Mouse (Mus musculus) Patski (cell line): ENCODE measurements at regions not wholly inside any gene's neighbourhood (a gene's known extent, or its start where the extent isn't known, plus 50 kb on each side); places are given as distances from the start of the nearest gene placed in this dataset.

Experiments
- ATAC-seq: fragments of 100-300 bp; one replicate; pipeline ENCODE4 v1.8.0; 2021
- CTCF ChIA-PET: fragments of 350-600 bp; sonication (Branson Sonifier 250); formaldehyde crosslinking; loops from one replicate; lab custom pipeline; 2022; ENCODE audit warnings: inconsistent platforms; lab: Charles Lee
- POLR2A ChIA-PET: fragments of 350-600 bp; sonication (Branson Sonifier 250); formaldehyde crosslinking; loops from one replicate; lab custom pipeline; 2022; ENCODE audit warnings: antibody characterized with exemption, inconsistent platforms; lab: Charles Lee
- DNase-seq: peaks from one replicate; pipeline ENCODE4 v3.0.0-alpha.2; 2011; ENCODE audit warnings: low read depth, low spot score
- H3K27me3 ChIP-seq: fragments of 371-371 bp; one replicate; pipeline ENCODE4 v1.5.1; 2021
- CTCF ChIP-seq: fragments of 100-300 bp; IDR thresholded peaks from one replicate; pipeline ENCODE4 v1.5.1; 2021
- in situ Hi-C: fragments of 300-500 bp; cut with MboI; formaldehyde crosslinking; loops from 3 replicates; pipeline ENCODE4 v1.11.1; 2018; ENCODE audit warnings: low pct_unique_long_range_greater_than_20kb, mixed read lengths

DNA sequence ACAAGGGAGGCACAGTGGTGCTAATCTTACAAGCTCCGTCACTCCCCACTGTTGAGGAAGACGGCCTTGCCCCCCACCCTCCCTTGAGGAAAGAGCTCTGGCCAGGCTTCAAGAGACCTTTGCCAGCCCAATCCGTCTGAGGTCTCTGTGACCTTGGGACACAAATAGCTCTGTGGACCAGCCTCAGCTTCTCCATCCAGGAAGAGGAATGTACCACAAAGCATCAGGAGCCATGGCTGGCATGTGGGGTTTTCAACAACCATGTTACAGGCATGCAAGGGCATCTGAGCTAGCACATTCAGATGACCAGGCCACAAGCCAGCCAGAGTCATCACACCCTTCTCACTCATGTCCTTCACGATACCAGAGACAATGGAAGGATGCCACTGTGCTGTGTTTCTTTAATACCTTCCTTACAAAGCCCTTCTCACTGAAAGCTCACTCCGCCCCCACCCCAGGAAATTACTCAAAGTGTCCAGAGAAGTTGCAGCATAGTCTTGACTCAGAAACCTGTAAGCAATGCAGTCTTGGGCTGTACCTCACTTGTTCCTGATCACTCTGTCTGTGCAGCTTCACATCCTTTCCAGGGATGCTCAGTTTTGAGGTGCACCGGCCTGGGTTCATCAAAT is 148.8 kb upstream of the Rreb1 start:
- in situ Hi-C loops = no loop called here
- H3K27me3 ChIP-seq = no peaks in the 10 kb centered on the region
- ATAC-seq = no peak
- ChIA-PET POLR2A (no interaction called here), CTCF (no interaction called here)
- TF ChIP-seq CTCF = no peak
- DNase-seq = no peak

DNA sequence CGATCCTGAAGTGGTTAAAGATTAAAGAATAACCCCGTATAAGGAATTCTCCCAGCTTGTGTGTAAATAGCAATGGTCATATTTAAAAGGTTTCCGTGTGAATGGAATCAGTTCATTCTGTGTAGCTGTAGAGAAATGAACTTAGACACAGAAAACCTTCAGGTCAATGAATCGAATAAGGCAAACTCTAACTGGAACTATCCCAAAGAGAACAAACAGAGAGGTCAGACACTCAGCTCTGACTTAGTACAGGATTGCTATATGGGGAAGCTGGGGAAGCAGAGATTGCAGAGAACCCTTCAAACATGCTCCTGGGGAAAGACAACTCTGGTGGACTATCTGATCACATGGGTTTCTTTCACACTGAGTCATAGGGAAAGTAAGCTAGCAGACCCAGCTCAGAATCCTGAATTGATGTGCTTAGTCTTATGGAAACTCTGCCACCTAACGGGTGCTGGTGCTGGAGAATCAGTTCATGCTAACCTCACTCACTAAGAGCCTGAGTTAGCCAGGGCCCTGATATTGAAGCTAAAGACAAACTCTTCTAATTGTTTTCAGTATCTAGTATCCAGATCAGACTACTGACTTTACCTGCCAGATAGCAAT is 145.3 kb upstream of the Rreb1 start:
- no peak for TF ChIP-seq CTCF
- no peak for ATAC-seq
- CTCF ChIA-PET = no interaction called here
- no peak for DNase-seq
- in situ Hi-C loops = no loop called here
- no peaks in the 10 kb centered on the region for H3K27me3 ChIP-seq
- POLR2A ChIA-PET = no interaction called here

DNA sequence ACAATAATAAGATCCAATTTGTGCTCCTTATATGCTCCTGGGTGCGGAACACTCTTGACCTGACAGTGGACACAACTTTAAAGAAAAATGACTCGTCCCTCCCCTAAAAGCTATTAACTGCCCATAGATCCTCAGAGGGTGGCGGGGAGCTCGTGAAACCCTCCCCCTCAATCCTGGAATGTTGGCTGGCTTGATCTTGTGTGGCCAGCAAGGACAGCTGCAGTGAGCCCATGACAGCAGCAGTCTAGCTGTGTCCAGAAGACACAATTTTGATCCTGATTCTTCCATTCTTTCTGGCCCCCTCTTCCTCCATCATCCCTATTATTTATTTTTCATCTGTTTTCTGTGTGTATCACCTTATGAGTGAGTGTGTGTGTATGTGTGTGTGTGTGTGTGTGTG is 141.8 kb upstream of the Rreb1 start:
- in situ Hi-C loops = no loop called here
- ATAC-seq (no peak), DNase-seq (no peak)
- H3K27me3 ChIP-seq = no peaks in the 10 kb centered on the region
- TF ChIP-seq CTCF = no peak
- ChIA-PET POLR2A (no interaction called here), CTCF (no interaction called here)

DNA sequence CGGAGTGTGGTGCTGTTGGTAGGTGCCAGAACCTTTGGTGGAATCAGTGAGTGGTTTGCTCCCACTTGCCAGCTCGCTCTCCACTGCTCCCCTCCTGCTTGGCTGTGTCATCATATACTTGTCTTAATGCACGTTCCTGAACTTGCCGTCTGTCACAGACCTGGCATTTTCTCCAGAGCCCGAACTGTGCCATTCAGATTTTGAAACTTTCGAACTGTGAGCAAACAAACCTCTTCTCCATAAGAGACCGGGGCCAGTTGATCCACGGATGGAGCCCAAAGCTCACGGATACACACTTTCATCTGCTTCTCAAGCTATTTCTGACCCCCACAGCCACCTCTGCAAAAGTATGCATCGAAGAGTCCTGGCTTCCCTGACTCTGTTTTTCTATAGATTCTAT is 141.0 kb upstream of the Rreb1 start:
- in situ Hi-C loops = no loop called here
- no peaks in the 10 kb centered on the region for H3K27me3 ChIP-seq
- CTCF ChIA-PET = no interaction called here
- ATAC-seq = no peak
- POLR2A ChIA-PET = no interaction called here
- no peak for TF ChIP-seq CTCF
- DNase-seq = no peak

DNA sequence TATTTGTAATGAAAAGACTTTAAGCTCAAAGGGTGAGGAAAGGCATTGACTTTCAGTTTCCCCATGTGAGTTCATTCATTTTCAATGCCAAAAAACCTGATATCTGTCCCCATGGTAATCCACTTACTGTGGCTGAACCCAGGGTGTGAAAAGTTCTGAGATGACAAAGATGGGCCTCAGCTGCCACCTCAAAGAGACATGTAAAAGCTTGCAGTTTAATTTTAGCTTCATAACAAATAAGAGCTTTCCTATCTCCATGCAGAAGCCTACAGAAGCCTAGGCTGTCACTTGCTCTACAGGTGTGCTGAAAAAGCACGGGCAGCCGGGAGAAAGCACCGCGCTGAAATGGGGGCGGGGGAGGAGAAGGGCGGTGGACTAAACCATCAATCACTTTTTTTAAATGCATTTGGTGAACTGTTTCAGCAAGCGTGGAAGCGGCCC is 140.1 kb upstream of the Rreb1 start:
- H3K27me3 ChIP-seq = no peaks in the 10 kb centered on the region
- in situ Hi-C loops = no loop called here
- DNase-seq (no peak), ATAC-seq (no peak)
- ChIA-PET POLR2A (no interaction called here), CTCF (no interaction called here)
- no peak for TF ChIP-seq CTCF

DNA sequence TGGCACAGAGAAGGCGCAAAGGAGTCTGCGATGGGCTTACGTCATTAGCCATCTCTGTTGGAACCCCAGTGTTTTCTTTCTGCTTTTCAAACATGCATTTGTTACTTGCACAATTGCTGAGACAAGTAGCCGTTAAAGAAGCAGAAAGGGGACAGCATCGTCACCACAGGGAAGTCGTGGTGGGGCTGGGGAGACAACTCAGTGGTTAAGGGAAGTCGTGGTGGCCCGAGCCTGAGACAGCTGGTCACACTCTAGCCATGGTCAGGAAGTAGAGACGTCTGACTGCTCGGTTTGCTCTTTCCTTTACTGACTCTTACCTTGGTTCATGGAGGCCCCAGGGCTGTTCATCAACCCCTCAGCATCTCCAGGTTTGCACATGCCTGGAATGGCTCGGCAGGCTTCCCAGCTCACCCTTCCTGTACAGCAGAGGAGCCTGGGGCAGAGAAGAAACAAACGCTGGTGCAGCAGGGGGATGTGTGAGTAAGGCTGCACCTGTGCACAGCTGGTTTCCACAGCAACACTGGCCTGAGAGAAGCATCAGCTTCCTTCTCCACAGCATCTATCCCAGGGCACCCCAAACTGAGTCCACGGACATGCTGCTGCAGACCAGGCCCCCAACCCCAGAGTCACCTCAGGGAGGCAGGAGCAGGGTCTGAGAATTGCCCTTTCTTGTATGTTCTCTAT is 135.6 kb upstream of the Rreb1 start:
- no peaks in the 10 kb centered on the region for H3K27me3 ChIP-seq
- ChIA-PET CTCF (no interaction called here), POLR2A (no interaction called here)
- ATAC-seq = no peak
- in situ Hi-C loops = no loop called here
- no peak for TF ChIP-seq CTCF
- DNase-seq = no peak

DNA sequence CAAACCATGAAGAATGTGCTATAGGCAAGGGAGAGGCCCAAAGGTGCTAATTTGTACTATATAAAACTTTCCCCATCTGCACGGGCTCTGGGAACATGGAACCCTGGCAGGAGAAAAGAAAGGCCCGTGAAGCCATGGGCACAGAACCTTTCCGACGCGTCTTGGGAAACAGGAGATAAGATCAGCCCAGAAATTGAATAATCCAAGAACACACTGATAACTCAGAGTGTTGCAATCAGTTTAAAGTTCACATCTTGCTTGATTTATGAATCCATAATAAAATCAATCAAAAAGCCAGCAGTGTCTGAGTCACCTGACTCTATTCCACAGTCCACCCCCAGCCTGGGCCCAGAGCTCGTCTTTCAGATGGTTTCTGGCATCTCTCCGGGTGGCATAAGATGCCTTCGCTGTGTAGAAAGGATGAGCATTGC is 133.4 kb upstream of the Rreb1 start:
- ChIA-PET POLR2A (no interaction called here), CTCF (no interaction called here)
- in situ Hi-C loops = no loop called here
- no peaks in the 10 kb centered on the region for H3K27me3 ChIP-seq
- no peak for TF ChIP-seq CTCF
- DNase-seq (no peak), ATAC-seq (no peak)

DNA sequence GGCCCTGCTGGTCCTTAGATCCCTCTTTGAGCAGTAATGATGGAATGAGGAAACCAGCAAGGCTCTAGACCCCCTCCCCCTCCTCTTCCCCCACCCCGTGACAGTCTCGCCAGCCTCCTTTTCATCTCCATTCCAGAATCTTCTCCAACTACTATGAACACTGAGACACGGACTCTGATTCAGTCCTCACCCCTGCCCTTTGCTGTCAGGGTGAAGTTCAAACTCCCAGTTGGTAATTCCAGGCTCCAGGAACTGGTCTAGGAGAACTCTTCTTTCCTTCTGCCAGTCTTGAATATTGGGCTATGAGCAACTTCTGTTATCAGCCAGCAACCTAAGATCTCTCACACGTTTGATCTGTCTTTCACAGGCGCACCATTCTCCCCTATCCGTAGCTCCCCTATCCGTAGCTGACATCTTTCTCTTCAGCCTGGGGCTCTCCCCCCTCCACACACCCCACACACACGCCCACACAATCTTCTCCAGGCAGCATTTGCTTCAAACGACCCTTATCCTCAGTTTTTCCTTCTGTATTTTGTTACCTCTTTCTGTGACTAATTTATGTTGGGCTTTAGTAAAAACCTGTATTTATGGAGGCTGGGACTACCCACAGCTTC is 128.6 kb upstream of the Rreb1 start:
- ChIA-PET CTCF (no interaction called here), POLR2A (no interaction called here)
- no peak for TF ChIP-seq CTCF
- H3K27me3 ChIP-seq = peaks cover 5% of the 10 kb centered on the region
- ATAC-seq (no peak), DNase-seq (no peak)
- in situ Hi-C loops = no loop called here

DNA sequence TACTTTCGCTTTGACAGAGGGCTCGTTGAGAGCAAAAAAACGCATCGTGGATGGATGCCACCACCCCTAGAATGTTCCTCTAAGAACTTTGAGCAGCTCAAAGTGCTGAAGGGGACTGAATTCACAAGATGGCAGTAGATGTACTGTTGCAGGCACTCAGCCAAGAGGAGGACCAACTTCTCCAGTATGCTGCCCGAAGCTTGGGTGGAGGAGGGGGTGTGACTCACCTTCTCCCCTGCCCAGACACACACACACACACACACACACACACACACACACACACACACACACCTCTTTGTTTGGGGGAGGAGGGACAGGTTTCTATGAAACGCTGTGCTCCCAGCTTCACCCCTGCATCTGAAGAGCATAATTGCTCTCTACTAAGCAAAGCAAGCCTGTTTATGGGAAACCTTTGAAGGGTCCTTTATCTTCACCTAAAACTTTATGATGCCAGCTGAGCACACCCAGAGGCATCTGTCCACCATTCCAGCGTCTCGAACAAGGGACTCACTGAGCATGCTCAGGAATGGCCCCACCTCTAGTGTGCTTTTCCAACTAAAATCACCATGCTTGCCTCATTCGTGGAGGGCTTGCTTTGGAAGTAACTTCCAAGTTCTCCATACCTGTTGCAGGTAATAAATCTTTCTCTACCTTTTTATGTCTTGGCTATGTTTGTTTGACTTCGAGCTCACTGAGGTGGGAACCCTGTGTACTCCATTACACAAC is 126.8 kb upstream of the Rreb1 start:
- H3K27me3 ChIP-seq = peaks cover 5% of the 10 kb centered on the region
- DNase-seq = no peak
- POLR2A ChIA-PET = no interaction called here
- in situ Hi-C loops = no loop called here
- no peak for TF ChIP-seq CTCF
- ATAC-seq = no peak
- CTCF ChIA-PET = no interaction called here

DNA sequence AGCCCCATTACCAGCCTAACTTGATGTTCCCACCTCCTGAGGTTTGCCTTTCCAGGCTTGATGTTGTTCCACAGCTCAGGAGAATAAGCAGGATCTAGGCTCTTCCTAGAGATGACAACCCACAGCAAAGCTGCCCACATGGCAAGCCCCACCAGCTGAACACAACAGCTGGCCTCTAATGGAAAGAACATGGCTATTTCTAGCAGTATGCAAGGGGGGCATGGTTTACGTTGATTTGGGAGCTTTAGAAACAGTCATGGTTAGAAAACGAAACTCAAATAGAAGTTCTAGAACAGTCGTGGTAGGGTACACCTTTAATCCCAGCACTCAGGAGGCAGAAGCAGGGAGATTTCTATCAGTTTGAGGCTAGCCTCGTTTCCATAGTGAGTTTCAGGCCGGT is 123.5 kb upstream of the Rreb1 start:
- ChIA-PET CTCF (no interaction called here), POLR2A (no interaction called here)
- in situ Hi-C loops = no loop called here
- TF ChIP-seq CTCF = no peak
- H3K27me3 ChIP-seq = peaks cover 5% of the 10 kb centered on the region
- no peak for ATAC-seq
- no peak for DNase-seq
